Mouse (Mus musculus) hindlimb bud, embryonic 11.5 days (tissue): ENCODE measurements around the gene Gm8024.
"Not testable (repeated sequence)": the region's sequence is repeated elsewhere in the genome, so short reads cannot be mapped to it uniquely, and the experiment has no call there.

Experiments used
- DNase-seq: peaks from one replicate; pipeline ENCODE4 v3.0.0-alpha.2; 2012; ENCODE audit warnings: low read depth, low spot score; ENCODE audit errors: extremely low spot score

Gene Gm8024

DNA sequence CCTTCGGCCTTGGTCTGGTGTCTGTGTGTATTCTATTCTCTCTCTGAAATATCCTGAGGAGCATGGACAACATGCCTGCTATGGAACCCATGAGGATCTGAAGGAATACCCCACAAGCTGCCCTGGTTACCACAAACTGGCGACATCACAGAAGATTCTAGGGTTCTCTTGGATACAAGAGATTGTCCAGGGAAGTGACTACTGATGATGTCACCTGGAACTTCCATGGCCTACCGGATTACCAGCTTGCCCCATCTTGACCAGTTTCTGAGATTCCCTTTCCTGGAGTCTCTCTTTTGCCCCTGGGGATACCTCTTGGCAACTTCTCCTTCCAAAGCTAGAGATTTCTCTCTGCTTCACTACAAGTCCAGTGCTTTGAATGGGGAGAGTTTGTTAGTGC, at the start of gene Gm8024:
TSS of gene Gm8024 (minus strand) at position 101 of the 400 bp plus-strand sequence.
- DNase-seq: not testable (repeated sequence)

DNA sequence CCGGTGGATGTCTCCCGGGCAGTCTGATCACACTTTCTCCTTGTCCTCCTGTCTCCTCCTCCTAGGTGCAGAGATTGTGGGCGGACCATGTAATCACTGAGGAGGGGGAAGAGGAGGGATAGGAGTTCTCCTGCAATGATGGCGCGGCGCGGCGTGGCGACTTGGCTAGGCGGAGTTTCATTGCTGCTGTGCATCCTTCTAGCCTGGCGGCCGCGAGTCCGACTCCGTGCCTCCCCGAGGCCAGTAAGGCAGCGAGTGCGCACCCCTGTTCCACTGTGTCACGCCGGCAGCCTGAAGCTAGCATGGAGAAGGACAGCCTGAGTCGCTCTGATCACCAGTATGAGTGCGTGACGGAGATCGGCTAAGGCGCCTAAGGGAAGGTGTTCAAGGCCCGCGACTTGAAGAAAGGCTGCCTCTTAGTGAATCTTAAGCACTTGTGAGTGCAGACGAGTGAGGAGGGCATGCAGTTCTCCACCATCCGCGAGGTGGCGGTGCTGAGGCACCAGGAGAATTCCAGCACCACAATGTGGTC, 19.2 kb upstream of the Gm8024 start:
- DNase-seq: not testable (repeated sequence)

GRCm38 (mm10) chr14:42542316-42543169, 18.5 kb upstream of the Gm8024 start:
- DNase-seq: not testable (repeated sequence)

DNA sequence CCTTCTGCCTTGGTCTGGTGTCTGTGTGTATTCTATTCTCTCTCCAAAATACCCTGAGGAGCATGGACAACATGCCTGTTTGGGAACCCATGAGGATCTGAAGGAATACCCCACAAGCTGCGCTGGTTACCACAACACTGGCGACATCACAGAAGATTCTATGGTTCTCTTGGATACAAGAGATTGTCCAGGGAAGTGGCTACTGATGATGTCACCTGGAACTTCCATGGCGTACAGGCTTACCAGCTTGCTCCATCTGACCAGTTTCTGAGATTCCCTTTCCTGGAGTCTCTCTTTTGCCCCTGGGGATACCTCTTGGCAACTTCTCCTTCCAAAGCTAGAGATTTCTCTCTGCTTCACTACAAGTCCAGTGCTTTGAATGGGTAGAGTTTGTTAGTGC, 21.8 kb downstream of the Gm8024 start, which contains the start of gene Gm8020:
TSS of gene Gm8020 (minus strand) at position 101 of the 400 bp plus-strand sequence.
- DNase-seq: not testable (repeated sequence)
